Mouse (Mus musculus) myocyte (in vitro differentiated cells): Measurements from ENCODE around the gene Med24.

ENCODE experiments used
- E2F4 ChIP-seq: IDR thresholded peaks from one replicate; pipeline ENCODE4 v1.6.1; 2011; ENCODE audit warnings: mild to moderate bottlenecking, control low read depth, moderate library complexity; ENCODE audit not compliant: insufficient read depth
- POLR2A ChIP-seq: IDR thresholded peaks from one replicate; pipeline ENCODE4 v1.6.1; 2011; ENCODE audit warnings: low read depth, mild to moderate bottlenecking, control low read depth, moderate library complexity; ENCODE audit not compliant: insufficient read length

DNA sequence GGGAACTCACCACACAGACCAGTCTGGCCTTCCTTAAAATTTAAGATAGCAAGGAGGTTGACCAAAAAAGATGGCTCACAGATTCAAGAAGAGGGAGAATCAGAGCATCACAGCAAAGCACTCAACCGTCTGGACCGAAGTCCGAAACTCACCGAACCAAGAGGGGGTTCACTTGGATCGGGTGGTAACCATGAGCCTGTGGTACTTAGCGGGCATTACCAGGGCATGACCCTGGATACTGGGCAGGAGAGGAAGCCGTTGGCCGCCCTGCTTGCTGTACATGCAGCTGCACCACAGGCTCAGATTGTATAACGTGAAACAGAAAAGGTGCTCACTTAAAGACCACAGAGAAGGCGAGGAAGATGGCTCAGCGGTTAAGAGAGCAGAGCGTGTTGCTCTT lies 32.0 kb downstream of the Med24 start:
- no peak for TF ChIP-seq POLR2A
- no peak for TF ChIP-seq E2F4
